Mouse (Mus musculus) left cerebral cortex, adult 9 months (tissue): ENCODE data around the gene Vav1.
"Not testable (repeated sequence)": the region's sequence is repeated elsewhere in the genome, so short reads cannot be mapped to it uniquely, and the experiment has no call there.

ENCODE experiments used
- DNase-seq, 2 experiments: peaks; one replicate each; pipeline ENCODE4 v3.0.0; 2022; ENCODE audit warnings: low spot score in 2 of 2

The Vav1 gene

GRCm38 (mm10) chr17:57253306-57253705 is 25.6 kb upstream of the Vav1 start:
- no peak for DNase-seq

- no peak for DNase-seq
These were observed 23.5 kb upstream of the Vav1 start for GRCm38 (mm10) chr17:57255354-57255753.

- DNase-seq = no peak
These were observed 21.9 kb upstream of the Vav1 start for GRCm38 (mm10) chr17:57256921-57257485.

GRCm38 (mm10) chr17:57258191-57258590 is 20.7 kb upstream of the Vav1 start:
- DNase-seq = no peak

- DNase-seq = peak in 1 of 2 experiments; percentile 47
These were observed 19.2 kb upstream of the Vav1 start for GRCm38 (mm10) chr17:57259742-57260141.

- no peak for DNase-seq
These were observed 18.5 kb upstream of the Vav1 start for GRCm38 (mm10) chr17:57260351-57260750.

GRCm38 (mm10) chr17:57261286-57261685 is 17.6 kb upstream of the Vav1 start:
- DNase-seq = no peak

- no peak for DNase-seq
These were observed 17.1 kb upstream of the Vav1 start for GRCm38 (mm10) chr17:57261796-57262195.

GRCm38 (mm10) chr17:57262901-57263550 is 15.9 kb upstream of the Vav1 start:
- DNase-seq = no peak

GRCm38 (mm10) chr17:57264164-57264563 is 14.7 kb upstream of the Vav1 start:
- no peak for DNase-seq

GRCm38 (mm10) chr17:57264972-57265945 is 13.6 kb upstream of the Vav1 start:
- peak in 1 of 2 experiments; percentile 42 for DNase-seq

GRCm38 (mm10) chr17:57267556-57268126 is 11.3 kb upstream of the Vav1 start:
- DNase-seq = no peak

- DNase-seq = no peak
These were observed 7.6 kb upstream of the Vav1 start for GRCm38 (mm10) chr17:57271301-57271700.

- DNase-seq = no peak
These were observed 5.1 kb upstream of the Vav1 start for GRCm38 (mm10) chr17:57273846-57274245.

- no peak for DNase-seq
These were observed 4.2 kb upstream of the Vav1 start for GRCm38 (mm10) chr17:57274686-57275085.

GRCm38 (mm10) chr17:57275111-57275996 is 3.5 kb upstream of the Vav1 start:
- DNase-seq = peak in 1 of 2 experiments; percentile 60

GRCm38 (mm10) chr17:57275997-57276351 is 2.9 kb upstream of the Vav1 start:
- DNase-seq = no peak

- peak in 1 of 2 experiments; percentile 80 for DNase-seq
These were observed 2.2 kb upstream of the Vav1 start for GRCm38 (mm10) chr17:57276634-57277121.

GRCm38 (mm10) chr17:57277598-57278261 is 1.2 kb upstream of the Vav1 start:
- not testable (repeated sequence) for DNase-seq

GRCm38 (mm10) chr17:57278537-57278936 is 363 bp upstream of the Vav1 start:
- DNase-seq = no peak
